Mouse (Mus musculus) hindbrain, embryonic 14.5 days (tissue): ENCODE results near the gene Btn2a2. TPM values are rescaled to one million over a fixed set of nuclear protein-coding genes. Genes with fewer than 3 reads are reported as not detected.
A peak's percentile ranks its signal among the peaks of the same experiment; 100 is the strongest.

Experiments used
- ATAC-seq: fragments of 200-750 bp; cut with Nextera tagmentation; 2 replicates; pipeline ENCODE4 v1.8.0; 2017; ENCODE audit warnings: moderate number of reproducible peaks, mild to moderate bottlenecking, moderate TSS enrichment, moderate library complexity; ENCODE audit not compliant: low FRiP score
- DNase-seq: peaks from one replicate; pipeline ENCODE4 v3.0.0-alpha.2; 2015; ENCODE audit warnings: low spot score
- H3K27ac ChIP-seq: fragments of 300-500 bp; sonication (generic); 2 replicates; pipeline ENCODE4 v1.5.1; 2014; ENCODE audit warnings: mild to moderate bottlenecking, moderate library complexity
- H3K27me3 ChIP-seq: fragments of 300-500 bp; sonication (generic); 2 replicates; pipeline ENCODE4 v1.6.1; 2014; ENCODE audit warnings: mild to moderate bottlenecking, low read length, mixed read lengths; ENCODE audit not compliant: control insufficient read depth, insufficient read depth
- H3K36me3 ChIP-seq: fragments of 300-500 bp; sonication (generic); replicated peaks from 2 replicates; pipeline ENCODE4 v1.6.1; 2014; ENCODE audit not compliant: control insufficient read depth, insufficient read depth
- H3K4me1 ChIP-seq: fragments of 300-500 bp; sonication (generic); replicated peaks from 2 replicates; pipeline ENCODE4 v1.6.1; 2014; ENCODE audit warnings: antibody characterized with exemption, low read length, mixed read lengths; ENCODE audit not compliant: control insufficient read depth, insufficient read depth
- H3K4me2 ChIP-seq: fragments of 300-500 bp; sonication (generic); replicated peaks from 2 replicates; pipeline ENCODE4 v1.6.1; 2014; ENCODE audit warnings: mild to moderate bottlenecking, moderate library complexity
- H3K4me3 ChIP-seq: fragments of 300-500 bp; sonication (generic); replicated peaks from 2 replicates; pipeline ENCODE4 v1.5.1; 2014; ENCODE audit warnings: mild to moderate bottlenecking, low read length
- H3K9ac ChIP-seq: fragments of 300-500 bp; sonication (generic); 2 replicates; pipeline ENCODE4 v1.6.1; 2014
- H3K9me3 ChIP-seq: fragments of 300-500 bp; sonication (generic); 2 replicates; pipeline ENCODE4 v1.6.1; 2016; ENCODE audit warnings: low read length; ENCODE audit not compliant: control insufficient read depth
- WGBS: fragments of 180-500 bp; shearing (Covaris S2); extraction: QIAGEN DNeasy Blood & Tissue Kit; methylation state at CpG from one replicate; pipeline ENCODE4 v1.1.7; 2014; 5-methylcytosine and 5-hydroxymethylcytosine counted together
- polyA plus RNA-seq: library from polyadenylated mRNA; unstranded; fragments of >200 nt; fragmentation: Nextera tagmentation; extraction: Ambion mirVana; gene quantifications from 2 replicates; pipeline ENCODE4 v1.2.1, GENCODE M21; 2014

Btn2a2 gene
- polyA plus RNA-seq, 1 experiment from 2014 or later, result 0.21 TPM

GRCm38 (mm10) chr13:23515281-23515680 lies 26.6 kb upstream of the Btn2a2 start:
- 85% methylated on average over 5 of the region's 5 CpGs for WGBS
- ATAC-seq, result no peak

GRCm38 (mm10) chr13:23513517-23513916 lies 24.9 kb upstream of the Btn2a2 start:
- no peaks in the 10 kb centered on the region for H3K36me3 ChIP-seq
- H3K4me3 ChIP-seq, result no peak overlapping the region
- H3K9ac ChIP-seq, result no peak overlapping the region
- H3K27ac ChIP-seq, result no peak overlapping the region
- H3K4me2 ChIP-seq, result no peak overlapping the region
- H3K4me1 ChIP-seq, result 0 out of 2 replicates have a peak, but pooled peaks cover 6% of the 10 kb centered on the region
- 85% methylated on average over 1 of the region's 1 CpGs for WGBS
- ATAC-seq (no peak), DNase-seq (no peak)
- no peaks in the 10 kb centered on the region for H3K9me3 ChIP-seq
- no peaks in the 10 kb centered on the region for H3K27me3 ChIP-seq

More at GRCm38 (mm10) chr13:23515281-23515680, 26.6 kb upstream of the Btn2a2 start:
- H3K4me2 ChIP-seq, result no peak overlapping the region
- H3K9ac ChIP-seq, result no peak overlapping the region
- H3K27ac ChIP-seq, result no peak overlapping the region
- no peak for DNase-seq
- no peak overlapping the region for H3K4me3 ChIP-seq
- H3K4me1 ChIP-seq, result 0 out of 2 replicates have a peak, but pooled peaks cover 6% of the 10 kb centered on the region
- no peaks in the 10 kb centered on the region for H3K27me3 ChIP-seq
- no peaks in the 10 kb centered on the region for H3K36me3 ChIP-seq
- no peaks in the 10 kb centered on the region for H3K9me3 ChIP-seq

- no peak overlapping the region for H3K27ac ChIP-seq
- no peak overlapping the region for H3K4me3 ChIP-seq
- no peaks in the 10 kb centered on the region for H3K9me3 ChIP-seq
- ATAC-seq (no peak), DNase-seq (no peak)
- WGBS, result 53% methylated on average over 1 of the region's 1 CpGs
- no peak overlapping the region for H3K9ac ChIP-seq
- H3K4me2 ChIP-seq, result no peak overlapping the region
- no peaks in the 10 kb centered on the region for H3K36me3 ChIP-seq
- 0 out of 2 replicates have a peak, but pooled peaks cover 5% of the 10 kb centered on the region for H3K27me3 ChIP-seq
- H3K4me1 ChIP-seq, result 0 out of 2 replicates have a peak, but pooled peaks cover 7% of the 10 kb centered on the region
These were observed 21.5 kb upstream of the Btn2a2 start for GRCm38 (mm10) chr13:23510127-23510526.

- H3K27me3 ChIP-seq, result 0 out of 2 replicates have a peak, but pooled peaks cover 8% of the 10 kb centered on the region
- ATAC-seq (no peak), DNase-seq (no peak)
- 22% methylated on average over 14 of the region's 14 CpGs for WGBS
- 0 out of 2 replicates have a peak, but pooled peaks cover 7% of the 10 kb centered on the region for H3K4me1 ChIP-seq
- no peaks in the 10 kb centered on the region for H3K9me3 ChIP-seq
- no peak overlapping the region for H3K9ac ChIP-seq
- no peak overlapping the region for H3K27ac ChIP-seq
- no peak overlapping the region for H3K4me3 ChIP-seq
- no peaks in the 10 kb centered on the region for H3K36me3 ChIP-seq
- H3K4me2 ChIP-seq, result 0 out of 2 replicates have a peak overlapping the region, but pooled peaks have one; percentile 38
These were observed 18.3 kb upstream of the Btn2a2 start for GRCm38 (mm10) chr13:23506819-23507515.

GRCm38 (mm10) chr13:23506351-23506750 lies 17.7 kb upstream of the Btn2a2 start:
- Histone ChIP-seq H3K9ac (no peak overlapping the region), H3K4me3 (peak overlapping the region; percentile 4), H3K36me3 (no peaks in the 10 kb centered on the region), H3K4me1 (0 out of 2 replicates have a peak, but pooled peaks cover 7% of the 10 kb centered on the region), H3K27me3 (0 out of 2 replicates have a peak, but pooled peaks cover 13% of the 10 kb centered on the region), H3K27ac (no peak overlapping the region), H3K4me2 (peak overlapping the region; percentile 38), H3K9me3 (no peaks in the 10 kb centered on the region)
- ATAC-seq (no peak), DNase-seq (peak; percentile 71)
- 4% methylated on average over 13 of the region's 13 CpGs for WGBS

- peak overlapping the region; percentile 38 for H3K4me2 ChIP-seq
- ATAC-seq (no peak), DNase-seq (no peak)
- WGBS, result 6% methylated on average over 14 of the region's 14 CpGs
- no peak overlapping the region for H3K9ac ChIP-seq
- no peaks in the 10 kb centered on the region for H3K9me3 ChIP-seq
- H3K4me3 ChIP-seq, result peak overlapping the region; percentile 4
- H3K27me3 ChIP-seq, result 0 out of 2 replicates have a peak, but pooled peaks cover 13% of the 10 kb centered on the region
- no peak overlapping the region for H3K27ac ChIP-seq
- H3K36me3 ChIP-seq, result no peaks in the 10 kb centered on the region
- H3K4me1 ChIP-seq, result 0 out of 2 replicates have a peak, but pooled peaks cover 7% of the 10 kb centered on the region
These were observed 17.1 kb upstream of the Btn2a2 start for GRCm38 (mm10) chr13:23505662-23506345.

GRCm38 (mm10) chr13:23503797-23504196 lies 15.1 kb upstream of the Btn2a2 start:
- Histone ChIP-seq H3K9me3 (no peaks in the 10 kb centered on the region), H3K9ac (no peak overlapping the region), H3K36me3 (no peaks in the 10 kb centered on the region), H3K4me2 (peak overlapping the region; percentile 21; the same call in 1 of the 2 replicates), H3K27ac (no peak overlapping the region), H3K27me3 (peaks cover 25% of the 10 kb centered on the region), H3K4me3 (no peak overlapping the region), H3K4me1 (0 out of 2 replicates have a peak, but pooled peaks cover 7% of the 10 kb centered on the region)
- WGBS, result 1% methylated on average over 9 of the region's 9 CpGs
- peak; percentile 87 for DNase-seq
- no peak for ATAC-seq

- no peaks in the 10 kb centered on the region for H3K36me3 ChIP-seq
- 38% methylated on average over 4 of the region's 4 CpGs for WGBS
- peaks cover 34% of the 10 kb centered on the region for H3K27me3 ChIP-seq
- 0 out of 2 replicates have a peak, but pooled peaks cover 11% of the 10 kb centered on the region for H3K4me1 ChIP-seq
- no peaks in the 10 kb centered on the region for H3K9me3 ChIP-seq
- H3K9ac ChIP-seq, result no peak overlapping the region
- no peak for ATAC-seq
- H3K4me3 ChIP-seq, result no peak overlapping the region
- DNase-seq, result no peak
- H3K27ac ChIP-seq, result no peak overlapping the region
- no peak overlapping the region for H3K4me2 ChIP-seq
These were observed 14.3 kb upstream of the Btn2a2 start for GRCm38 (mm10) chr13:23502916-23503315.

- Histone ChIP-seq H3K9ac (no peak overlapping the region), H3K9me3 (no peaks in the 10 kb centered on the region), H3K27ac (no peak overlapping the region), H3K36me3 (no peaks in the 10 kb centered on the region), H3K4me3 (no peak overlapping the region), H3K4me2 (no peak overlapping the region), H3K27me3 (peaks cover 36% of the 10 kb centered on the region), H3K4me1 (0 out of 2 replicates have a peak, but pooled peaks cover 11% of the 10 kb centered on the region)
- ATAC-seq (no peak), DNase-seq (no peak)
- WGBS, result 32% methylated on average over 9 of the region's 9 CpGs
These were observed 13.4 kb upstream of the Btn2a2 start for GRCm38 (mm10) chr13:23502031-23502567.
